Mouse (Mus musculus) frontal cortex, postnatal 14 days (tissue): ENCODE measurements around the gene Slc37a2.
"Not testable (repeated sequence)": the region's sequence is repeated elsewhere in the genome, so short reads cannot be mapped to it uniquely, and the experiment has no call there.

Experiments
- DNase-seq, 2 experiments: peaks; one replicate each; pipeline ENCODE4 v3.0.0; 2022; ENCODE audit warnings: low spot score in 2 of 2

The Slc37a2 gene

GRCm38 (mm10) chr9:37255149-37255888 lies at the start of gene Slc37a2:
Gene Slc37a2 (minus strand): TSS chr9:37255738.
- peak; percentile 51 to 63 for DNase-seq

- DNase-seq: no peak
Observed at GRCm38 (mm10) chr9:37301720-37302119, 46.2 kb upstream of the Slc37a2 start.

- not testable (repeated sequence) for DNase-seq
Observed at GRCm38 (mm10) chr9:37300501-37300900, 45.0 kb upstream of the Slc37a2 start.

GRCm38 (mm10) chr9:37295586-37295985 lies 40.0 kb upstream of the Slc37a2 start:
- DNase-seq: no peak

GRCm38 (mm10) chr9:37266622-37267021 lies 11.1 kb upstream of the Slc37a2 start:
- DNase-seq: no peak

- DNase-seq: peak in 1 of 2 experiments; percentile 62
Observed at GRCm38 (mm10) chr9:37255889-37256225, 319 bp upstream of the Slc37a2 start.

- no peak for DNase-seq
Observed at GRCm38 (mm10) chr9:37254531-37255110, 917 bp downstream of the Slc37a2 start.

- DNase-seq: no peak
Observed at GRCm38 (mm10) chr9:37250631-37251030, 4.9 kb downstream of the Slc37a2 start.

GRCm38 (mm10) chr9:37249976-37250375 lies 5.6 kb downstream of the Slc37a2 start:
- DNase-seq: no peak

- no peak for DNase-seq
Observed at GRCm38 (mm10) chr9:37248381-37248906, 7.1 kb downstream of the Slc37a2 start.

GRCm38 (mm10) chr9:37247429-37247828 lies 8.1 kb downstream of the Slc37a2 start:
- peak in 1 of 2 experiments; percentile 26 for DNase-seq

GRCm38 (mm10) chr9:37245810-37246209 lies 9.7 kb downstream of the Slc37a2 start:
- no peak for DNase-seq

GRCm38 (mm10) chr9:37245404-37245803 lies 10.1 kb downstream of the Slc37a2 start:
- DNase-seq: no peak

- no peak for DNase-seq
Observed at GRCm38 (mm10) chr9:37244600-37244999, 10.9 kb downstream of the Slc37a2 start.

- no peak for DNase-seq
Observed at GRCm38 (mm10) chr9:37242764-37243163, 12.8 kb downstream of the Slc37a2 start.

- DNase-seq: no peak
Observed at GRCm38 (mm10) chr9:37235951-37236737, 19.4 kb downstream of the Slc37a2 start.

- no peak for DNase-seq
Observed at GRCm38 (mm10) chr9:37232201-37233195, 23.0 kb downstream of the Slc37a2 start.

GRCm38 (mm10) chr9:37230486-37231195 lies 24.9 kb downstream of the Slc37a2 start:
- no peak for DNase-seq

- peak; percentile 51 to 68 for DNase-seq
Observed at GRCm38 (mm10) chr9:37229880-37230325, 25.6 kb downstream of the Slc37a2 start.

- no peak for DNase-seq
Observed at GRCm38 (mm10) chr9:37225581-37225980, 30.0 kb downstream of the Slc37a2 start.
